Mouse (Mus musculus) kidney, adult 2 months (tissue): ENCODE measurements around the gene Kcnh4.

ENCODE experiments used
- CTCF ChIP-seq: fragments of 200-500 bp; conservative IDR thresholded peaks from 2 replicates; pipeline ENCODE4 v1.5.1; 2011; ENCODE audit warnings: low read depth, mild to moderate bottlenecking, control low read depth, low read length, moderate library complexity, mixed read lengths; ENCODE audit not compliant: insufficient read depth, insufficient read length
- POLR2A ChIP-seq: fragments of 200-500 bp; IDR thresholded peaks from one replicate; pipeline ENCODE4 v1.6.1; 2011; ENCODE audit warnings: low read depth, low read length, control low read depth

DNA sequence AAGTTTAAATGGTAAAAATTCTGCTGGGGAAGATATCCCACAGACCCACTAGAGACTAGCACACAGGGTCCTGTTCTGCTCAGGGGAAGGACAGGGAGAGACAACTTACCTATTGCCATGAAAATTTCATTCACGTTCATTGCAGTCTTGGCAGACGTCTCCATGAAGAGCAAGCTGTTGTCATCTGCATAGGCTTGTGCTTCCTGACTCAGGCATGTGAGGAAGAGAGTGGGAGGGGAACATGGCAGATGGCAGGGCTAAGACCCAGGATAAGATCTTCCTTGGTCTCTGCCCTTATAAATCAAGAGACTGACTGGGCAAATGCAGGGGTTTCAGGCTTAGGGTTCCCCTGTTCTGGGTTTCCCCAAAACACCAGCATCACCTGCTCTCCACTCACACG, 43.1 kb downstream of the Kcnh4 start:
- no peak for TF ChIP-seq CTCF
- TF ChIP-seq POLR2A = no peak
